Mouse (Mus musculus): Measurements from ENCODE around the gene Gata5.

Gata5 gene

GRCm38 (mm10) chr2:180306423-180307168 is 27.9 kb downstream of the Gata5 start:
- DNase-seq: no peak

GRCm38 (mm10) chr2:180306009-180306408 is 28.5 kb downstream of the Gata5 start:
- DNase-seq: no peak

GRCm38 (mm10) chr2:180305490-180305889 is 29.0 kb downstream of the Gata5 start:
- DNase-seq: no peak

GRCm38 (mm10) chr2:180304554-180304953 is 29.9 kb downstream of the Gata5 start:
- no peak for DNase-seq

GRCm38 (mm10) chr2:180303468-180303867 is 31.0 kb downstream of the Gata5 start:
- DNase-seq: no peak

- DNase-seq: no peak
Observed at GRCm38 (mm10) chr2:180302201-180302600, 32.3 kb downstream of the Gata5 start.

GRCm38 (mm10) chr2:180300771-180301170 is 33.7 kb downstream of the Gata5 start:
- no peak for DNase-seq

- DNase-seq: no peak
Observed at GRCm38 (mm10) chr2:180300252-180300651, 34.2 kb downstream of the Gata5 start.

- DNase-seq: no peak
Observed at GRCm38 (mm10) chr2:180292906-180293305, 41.6 kb downstream of the Gata5 start.

- DNase-seq: no peak
Observed at GRCm38 (mm10) chr2:180292026-180292425, 42.5 kb downstream of the Gata5 start.

- DNase-seq: no peak
Observed at GRCm38 (mm10) chr2:180291566-180291965, 42.9 kb downstream of the Gata5 start.

- no peak for DNase-seq
Observed at GRCm38 (mm10) chr2:180290503-180290902, 44.0 kb downstream of the Gata5 start.

- peak; percentile 67 for DNase-seq
Observed at GRCm38 (mm10) chr2:180289440-180290108, 44.9 kb downstream of the Gata5 start, which contains the start of gene Rbbp8nl. TSS of gene Rbbp8nl (minus strand) at chr2:180289879.

GRCm38 (mm10) chr2:180288966-180289365 is 45.5 kb downstream of the Gata5 start:
- DNase-seq: no peak

GRCm38 (mm10) chr2:180279321-180279720 is 55.2 kb downstream of the Gata5 start:
- DNase-seq: no peak

- DNase-seq: no peak
Observed at GRCm38 (mm10) chr2:180277773-180278320, 56.7 kb downstream of the Gata5 start.

GRCm38 (mm10) chr2:180276851-180277259 is 57.6 kb downstream of the Gata5 start:
- DNase-seq: no peak

GRCm38 (mm10) chr2:180276385-180276784 is 58.1 kb downstream of the Gata5 start:
- DNase-seq: no peak

GRCm38 (mm10) chr2:180275836-180276235 is 58.7 kb downstream of the Gata5 start:
- DNase-seq: peak; percentile 86
